Mouse (Mus musculus): ENCODE results near the gene Arpin.

Gene Arpin

DNA sequence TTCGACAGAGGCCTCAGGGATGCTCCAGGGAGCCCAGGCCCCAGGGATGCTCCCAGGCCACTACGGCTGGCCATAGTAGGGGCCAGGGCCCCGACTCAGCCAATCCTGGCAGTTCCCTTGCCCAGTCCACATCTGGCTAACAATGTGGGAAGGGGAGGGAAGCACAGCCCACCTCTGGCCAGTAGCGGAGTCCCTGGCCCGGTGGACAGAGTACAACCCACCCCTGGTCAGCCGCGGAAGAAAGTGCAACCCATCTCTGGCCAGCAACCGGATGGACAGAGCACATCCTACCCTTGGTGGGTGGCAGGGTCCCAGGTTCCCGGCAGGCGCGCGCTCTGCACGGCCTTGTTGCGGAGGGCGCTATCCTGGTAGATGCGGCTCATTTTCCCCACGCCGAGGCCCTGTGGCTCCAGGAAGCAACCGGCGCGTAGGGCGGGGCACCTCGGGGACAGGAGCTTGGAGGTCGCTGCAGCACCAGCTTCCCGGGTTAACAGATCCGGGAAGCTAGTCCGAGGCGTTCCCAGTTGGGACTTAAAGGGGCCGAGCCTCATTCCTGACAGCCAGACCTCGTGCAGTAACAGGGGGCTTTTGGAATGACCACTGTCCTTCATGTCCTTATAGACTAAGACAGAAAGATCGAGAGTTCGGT is at the start of gene Arpin:
TSS of gene Arpin (minus strand) at position 498 of the 649 bp plus-strand sequence.
- DNase-seq (ENCODE audit: low read depth, low spot score) = no peak

DNA sequence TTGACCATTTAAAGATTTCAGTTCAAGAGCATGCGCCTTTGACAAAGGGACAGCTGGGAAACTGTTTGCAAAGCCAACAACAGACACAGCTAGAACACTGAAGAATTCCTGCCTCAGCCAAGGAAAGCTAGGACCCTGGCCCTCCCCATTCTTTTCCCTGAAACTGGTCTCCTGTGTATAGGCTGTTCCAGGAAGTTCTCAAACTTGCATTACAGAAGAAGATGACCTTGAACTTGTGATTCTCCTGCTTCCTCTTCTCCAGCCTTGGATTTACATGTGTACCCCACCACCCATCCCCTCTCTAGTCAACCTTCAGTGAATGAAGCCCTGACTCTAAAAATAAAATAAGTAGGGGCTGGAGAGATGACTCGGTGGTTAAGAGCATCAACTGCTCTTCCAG is 40.2 kb upstream of the Arpin start:
- no peak for DNase-seq (ENCODE audit: low read depth, low spot score)

DNA sequence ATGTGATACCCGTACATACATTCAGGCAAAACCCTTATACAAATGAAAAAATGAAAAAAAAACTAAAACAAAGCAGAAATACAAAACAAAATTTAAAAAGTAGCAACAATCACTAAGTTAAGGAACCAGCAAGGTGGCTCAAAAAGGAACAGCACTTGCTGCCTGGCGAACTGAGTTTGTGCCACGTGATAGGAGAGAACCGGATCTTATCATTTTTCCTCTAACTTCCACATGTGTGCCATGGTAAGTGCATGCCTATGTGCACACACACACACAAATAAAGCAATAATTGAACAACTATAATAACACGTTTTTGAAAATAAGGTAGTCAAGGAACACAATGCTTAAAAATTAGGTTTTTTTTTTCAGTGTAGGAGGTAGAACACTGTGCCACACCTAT is 37.0 kb upstream of the Arpin start:
- no peak for DNase-seq (ENCODE audit: low read depth, low spot score)

DNA sequence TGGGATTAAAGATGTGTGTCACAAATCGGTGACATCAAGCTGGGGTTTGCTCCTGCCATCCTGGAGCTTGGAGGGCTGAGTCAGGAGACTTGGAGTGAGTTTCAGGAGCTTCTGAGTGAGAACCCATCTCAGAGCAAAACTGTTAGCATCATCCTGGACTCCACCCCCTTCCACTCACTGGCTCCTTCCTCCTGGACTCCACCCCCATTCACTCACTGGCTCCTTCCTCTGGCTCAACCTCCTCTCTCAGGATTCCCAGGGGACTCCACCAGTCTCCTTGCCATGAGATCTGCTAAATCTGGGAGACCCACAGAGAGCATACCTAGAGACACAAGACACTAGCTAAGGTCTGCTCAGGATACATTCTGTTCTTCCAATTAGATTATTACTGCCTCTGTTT is 35.2 kb upstream of the Arpin start:
- no peak for DNase-seq (ENCODE audit: low read depth, low spot score)

DNA sequence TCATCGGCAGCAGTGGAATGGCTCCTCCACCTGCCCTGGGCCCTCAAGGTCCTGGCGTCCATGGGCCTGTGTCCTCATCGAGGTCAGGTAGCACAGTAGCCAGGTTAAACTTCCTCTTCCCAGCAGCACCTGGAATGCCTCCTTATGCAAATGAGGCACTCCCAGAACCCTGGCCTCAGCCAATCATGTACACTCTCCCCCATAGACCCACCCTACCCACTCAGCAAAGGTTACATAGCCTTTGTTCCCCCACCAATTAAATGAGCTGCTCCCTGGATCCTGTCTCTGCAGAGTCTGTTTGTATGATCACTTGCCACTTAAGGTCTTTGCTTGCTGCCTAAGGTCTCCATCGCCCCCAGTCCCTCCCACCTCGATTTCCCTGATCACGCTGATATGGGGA is 33.2 kb upstream of the Arpin start:
- DNase-seq (ENCODE audit: low read depth, low spot score) = no peak

DNA sequence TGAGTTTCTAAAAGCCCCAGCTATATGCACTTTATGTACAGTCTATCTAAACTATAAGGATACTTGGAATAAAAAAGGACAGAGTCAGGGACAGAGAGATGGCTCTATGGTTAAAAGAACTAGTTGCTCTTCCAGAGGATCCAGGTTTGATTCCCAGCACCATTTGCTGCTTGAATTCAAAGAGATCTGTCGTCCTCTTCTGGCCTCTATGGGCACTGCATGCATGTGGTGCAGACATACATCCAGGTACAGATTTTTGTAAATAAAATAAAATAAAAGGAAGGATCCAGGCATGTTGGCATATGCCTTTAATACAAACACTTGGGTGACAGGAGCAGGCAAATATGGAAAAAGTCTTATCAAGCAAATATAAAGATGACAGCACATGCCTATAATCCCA is 26.4 kb upstream of the Arpin start:
- no peak for DNase-seq (ENCODE audit: low read depth, low spot score)

DNA sequence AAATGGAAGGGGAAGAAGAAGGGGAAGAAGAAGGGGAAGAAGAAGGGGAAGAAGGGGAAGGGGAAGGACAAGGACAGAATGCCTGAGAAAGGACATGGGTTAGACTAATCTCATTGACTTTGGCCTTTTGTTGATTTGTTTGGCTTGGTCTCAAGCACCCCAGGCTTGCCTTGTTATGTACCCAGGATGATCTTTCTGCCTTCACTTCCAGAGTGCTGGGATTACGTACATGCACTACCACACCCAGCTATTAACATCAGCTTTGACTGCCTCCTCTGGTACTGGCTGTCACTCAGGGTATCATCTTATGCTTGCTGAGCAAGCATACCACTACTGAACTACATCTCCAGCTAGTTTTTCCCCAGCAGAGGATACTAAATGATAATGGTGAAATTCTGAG is 21.0 kb upstream of the Arpin start:
- DNase-seq (ENCODE audit: low read depth, low spot score) = no peak

DNA sequence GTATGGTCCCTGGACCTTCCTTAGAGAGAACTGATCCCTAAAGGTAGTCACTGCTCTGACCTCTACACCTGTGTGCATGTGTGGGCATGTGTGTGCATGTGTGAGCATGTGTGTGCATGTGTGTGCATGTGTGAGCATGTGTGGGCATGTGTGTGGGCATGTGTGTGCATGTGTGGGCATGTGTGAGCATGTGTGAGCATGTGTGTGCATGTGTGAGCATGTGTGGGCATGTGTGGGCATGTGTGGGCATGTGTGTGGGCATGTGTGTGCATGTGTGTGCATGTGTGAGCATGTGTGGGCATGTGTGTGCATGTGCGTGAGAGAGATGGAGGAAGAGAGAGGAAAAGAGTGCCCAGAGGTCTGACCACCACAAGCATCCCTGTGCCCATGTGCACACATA is 19.7 kb upstream of the Arpin start:
- no peak for DNase-seq (ENCODE audit: low read depth, low spot score)

DNA sequence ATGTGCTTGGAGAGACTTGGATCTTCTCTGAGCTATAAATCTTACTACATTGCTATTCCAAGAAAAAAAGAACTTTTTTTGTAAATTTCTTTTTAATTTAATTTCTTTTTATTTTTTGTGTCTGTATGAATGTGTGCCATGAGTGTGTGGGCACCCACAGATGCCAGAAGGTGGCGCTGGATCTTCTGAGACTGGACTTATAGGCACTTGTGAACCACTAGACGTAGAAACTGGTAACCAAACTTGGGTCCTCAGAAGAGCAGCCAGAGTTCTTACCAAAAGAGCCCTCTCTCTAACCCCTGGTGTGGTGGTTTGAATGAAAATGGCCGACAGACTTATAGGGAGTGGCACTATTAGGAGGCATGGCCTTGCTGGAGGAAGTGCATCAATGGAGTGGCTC is 15.9 kb upstream of the Arpin start:
- no peak for DNase-seq (ENCODE audit: low read depth, low spot score)

DNA sequence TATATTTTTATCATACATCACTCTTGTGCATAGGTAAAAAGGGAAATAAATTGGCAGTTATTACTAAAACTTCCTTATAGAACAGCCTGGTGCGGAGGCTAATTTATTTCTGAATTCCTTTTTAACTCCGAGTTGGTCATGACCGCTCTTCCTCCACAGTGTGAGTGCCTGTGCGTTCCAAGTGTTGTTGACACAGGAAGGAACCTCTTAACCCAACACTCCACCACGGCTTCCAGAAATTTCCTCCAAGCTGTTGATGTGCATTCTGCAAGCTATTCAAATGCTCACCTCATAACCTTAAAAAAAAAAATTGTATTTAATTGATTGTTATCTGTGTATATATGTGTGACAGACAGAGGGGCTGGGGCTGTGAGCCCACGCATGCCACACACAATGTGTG is 15.1 kb upstream of the Arpin start:
- no peak for DNase-seq (ENCODE audit: low read depth, low spot score)

DNA sequence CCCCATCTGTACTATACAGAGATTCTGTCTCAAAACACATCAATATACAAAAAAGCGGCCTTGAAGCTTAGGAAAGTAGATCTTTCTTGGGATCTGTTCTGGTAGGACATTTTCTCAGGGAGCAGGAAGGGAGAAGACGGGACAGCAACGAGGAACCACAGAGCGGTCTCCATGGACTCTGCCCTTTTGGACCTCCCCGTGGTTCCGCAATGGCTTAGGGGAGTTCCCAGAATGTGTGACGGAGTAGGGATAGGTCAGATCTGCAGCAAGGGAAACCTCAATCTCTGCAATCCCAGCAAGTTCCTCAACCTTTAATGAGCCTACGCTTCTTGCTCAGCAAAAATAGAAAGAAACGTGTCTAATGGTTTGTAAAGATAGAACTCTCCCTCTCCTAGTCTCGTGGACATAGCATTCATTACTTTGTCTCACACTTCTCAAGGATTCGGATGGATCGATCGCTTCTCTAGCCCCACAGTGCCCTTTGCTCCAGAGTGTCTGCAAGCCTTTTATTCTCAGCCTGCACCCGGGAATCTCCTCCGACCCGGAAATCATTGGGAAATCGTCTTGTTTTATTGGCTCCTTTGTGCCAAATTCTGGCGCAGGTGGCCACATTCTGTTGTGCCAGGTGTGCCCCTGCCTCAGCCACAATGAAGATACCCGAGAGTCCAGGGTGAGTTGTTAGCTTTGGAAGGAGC is 499 bp upstream of the Arpin start:
- no peak for DNase-seq (ENCODE audit: low read depth, low spot score)

DNA sequence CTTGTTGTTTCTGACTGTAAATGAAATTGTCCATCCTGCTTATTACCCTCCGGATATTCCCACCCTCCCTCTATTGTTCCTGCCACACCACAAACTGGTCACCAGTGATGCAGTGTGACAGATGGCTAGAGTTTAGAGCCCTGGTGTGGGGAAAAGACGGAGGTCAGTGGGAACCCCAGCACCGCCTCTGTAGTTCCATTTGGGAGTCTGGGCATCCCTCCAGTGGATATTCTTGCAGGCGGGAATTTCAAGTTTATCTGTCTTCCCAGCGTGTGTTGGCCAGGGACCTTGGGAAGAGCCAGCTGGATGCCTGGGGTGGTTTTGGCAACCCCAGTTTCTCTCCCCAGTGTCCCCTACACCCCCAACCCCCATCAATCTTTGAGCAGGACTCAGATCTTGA is 698 bp downstream of the Arpin start:
- DNase-seq (ENCODE audit: low read depth, low spot score) = no peak

DNA sequence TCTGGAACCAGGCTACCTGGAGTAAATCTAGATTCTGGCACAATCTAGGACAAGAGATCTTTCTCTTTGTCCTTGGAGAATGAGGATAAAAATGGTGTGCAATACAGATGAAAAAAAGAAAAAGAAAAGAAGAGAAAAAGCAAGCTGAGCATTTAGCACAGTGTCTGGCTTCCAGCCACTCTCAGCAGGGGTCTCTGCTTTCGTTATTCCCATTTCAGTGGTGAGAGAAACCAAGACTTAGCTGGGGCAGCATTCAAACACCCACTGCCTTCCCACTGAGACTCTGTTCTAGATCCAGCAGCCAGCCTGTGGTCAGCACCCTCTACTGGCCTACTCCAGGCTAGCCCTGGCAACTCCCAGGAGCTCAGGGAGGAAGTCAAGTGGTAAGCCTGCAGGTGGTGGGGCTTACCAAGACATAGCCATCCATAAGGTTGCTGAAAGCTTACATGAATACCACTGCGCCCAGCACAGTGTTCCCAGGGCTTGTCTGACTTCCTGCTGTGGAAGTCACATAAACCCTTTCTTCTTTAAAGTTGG is 6.6 kb downstream of the Arpin start:
- DNase-seq (ENCODE audit: low read depth, low spot score) = no peak

DNA sequence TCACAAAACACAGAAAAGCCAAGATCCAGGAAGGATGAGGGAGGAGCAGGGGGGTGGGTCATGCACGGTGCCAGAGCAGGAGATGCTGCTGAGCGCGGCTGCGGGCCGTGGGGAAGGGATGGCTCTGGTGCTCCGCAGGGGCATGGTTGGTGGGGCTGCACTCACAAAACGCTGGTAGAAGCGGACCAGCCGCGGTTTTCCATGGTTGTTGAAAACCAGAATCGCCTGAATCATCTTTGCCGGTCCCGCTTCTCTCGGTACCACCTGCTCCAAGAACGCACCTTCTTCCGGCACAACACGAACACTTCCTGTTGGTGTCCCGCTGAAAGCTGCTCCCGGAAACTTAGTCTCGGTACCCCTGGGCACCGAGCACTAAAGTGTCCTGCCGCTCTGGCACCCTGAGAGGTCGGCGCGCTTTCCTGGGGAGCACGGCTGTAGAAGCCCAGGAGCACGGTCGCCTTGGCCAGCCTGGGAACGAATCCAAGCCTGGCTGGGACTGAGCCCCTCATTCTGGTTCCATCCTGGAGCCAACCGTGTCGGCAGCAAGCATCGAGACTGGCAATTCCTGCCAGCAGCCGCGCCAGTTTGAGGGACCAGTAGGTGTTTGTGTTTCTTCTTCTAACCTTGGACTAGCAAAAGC is 14.7 kb downstream of the Arpin start, which contains the start of gene Ap3s2:
TSS of gene Ap3s2 (minus strand) at position 306 of the 640 bp plus-strand sequence.
- peak; percentile 90 for DNase-seq (ENCODE audit: low read depth, low spot score)

DNA sequence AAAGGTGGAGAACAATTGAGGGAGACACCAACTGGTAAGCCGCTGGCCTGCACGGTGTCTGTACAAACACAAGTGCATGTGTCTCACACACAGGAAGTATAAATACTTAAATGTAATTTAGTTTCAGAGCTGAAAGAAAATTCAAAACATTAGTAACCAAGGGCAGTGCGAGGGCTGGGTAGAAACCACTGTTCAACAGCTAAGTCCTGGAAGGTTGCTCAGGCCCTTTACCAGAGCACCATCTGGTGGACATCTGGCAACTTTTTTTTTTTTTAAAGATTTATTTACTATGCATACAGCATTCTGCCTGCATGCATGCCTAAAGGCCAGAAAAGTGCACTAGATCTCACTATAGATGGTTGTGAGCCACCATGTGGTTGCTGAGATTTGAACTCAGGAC is 20.6 kb downstream of the Arpin start:
- DNase-seq (ENCODE audit: low read depth, low spot score) = no peak

DNA sequence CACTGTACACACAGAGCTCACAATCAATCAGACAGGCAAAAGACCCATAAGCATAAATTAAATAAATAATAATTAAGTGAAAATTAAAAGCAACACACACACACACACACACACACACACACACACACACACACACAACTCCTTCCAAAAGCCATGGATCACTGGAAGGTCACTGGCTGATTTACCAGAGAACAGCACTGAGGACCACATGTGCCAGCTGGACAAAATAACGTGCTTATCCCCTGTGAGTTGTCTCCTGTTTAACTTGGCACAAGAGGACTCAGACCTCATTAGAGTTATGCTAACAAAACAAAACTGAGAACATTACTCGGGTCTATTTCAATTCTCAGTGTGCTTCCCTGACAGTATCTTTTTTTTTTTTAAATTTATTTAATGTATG is 27.8 kb downstream of the Arpin start:
- DNase-seq (ENCODE audit: low read depth, low spot score) = no peak

DNA sequence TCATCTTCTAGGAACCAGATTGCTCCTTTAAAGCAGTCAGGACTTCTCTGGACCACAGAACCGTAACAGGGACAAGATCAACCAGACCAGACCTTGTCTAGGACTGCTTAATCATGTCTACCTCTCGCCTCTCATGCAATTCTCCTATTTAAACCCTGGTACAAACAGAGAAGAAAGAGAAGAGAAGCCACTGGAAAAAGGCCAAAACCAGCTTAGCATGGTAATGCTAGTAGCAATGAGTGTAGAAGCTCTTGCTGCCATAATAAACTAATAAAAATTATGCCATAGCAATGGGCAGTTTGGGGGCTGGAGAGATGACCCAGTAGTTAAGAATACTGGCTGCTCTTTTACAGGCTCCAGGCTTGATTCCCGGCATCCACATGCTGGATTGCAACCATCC is 28.2 kb downstream of the Arpin start:
- no peak for DNase-seq (ENCODE audit: low read depth, low spot score)

DNA sequence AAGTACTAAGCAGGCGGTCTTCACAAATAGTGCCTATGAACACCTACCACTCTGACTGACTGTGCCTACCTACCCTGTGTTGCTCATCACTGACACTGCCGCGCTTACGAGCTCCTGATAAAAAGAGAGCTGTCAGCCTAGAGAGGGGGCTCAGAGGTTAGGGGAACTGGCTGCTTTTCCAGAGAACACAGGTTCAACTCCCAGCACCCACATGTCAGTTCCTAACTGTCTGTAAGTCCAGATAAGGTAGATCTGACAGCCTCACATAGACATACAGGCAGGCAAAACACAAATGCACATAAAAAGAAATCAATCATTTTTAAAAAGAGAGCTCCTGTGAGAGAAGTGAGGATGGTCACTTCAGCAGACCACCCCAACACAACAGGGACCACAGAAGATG is 30.0 kb downstream of the Arpin start:
- no peak for DNase-seq (ENCODE audit: low read depth, low spot score)

DNA sequence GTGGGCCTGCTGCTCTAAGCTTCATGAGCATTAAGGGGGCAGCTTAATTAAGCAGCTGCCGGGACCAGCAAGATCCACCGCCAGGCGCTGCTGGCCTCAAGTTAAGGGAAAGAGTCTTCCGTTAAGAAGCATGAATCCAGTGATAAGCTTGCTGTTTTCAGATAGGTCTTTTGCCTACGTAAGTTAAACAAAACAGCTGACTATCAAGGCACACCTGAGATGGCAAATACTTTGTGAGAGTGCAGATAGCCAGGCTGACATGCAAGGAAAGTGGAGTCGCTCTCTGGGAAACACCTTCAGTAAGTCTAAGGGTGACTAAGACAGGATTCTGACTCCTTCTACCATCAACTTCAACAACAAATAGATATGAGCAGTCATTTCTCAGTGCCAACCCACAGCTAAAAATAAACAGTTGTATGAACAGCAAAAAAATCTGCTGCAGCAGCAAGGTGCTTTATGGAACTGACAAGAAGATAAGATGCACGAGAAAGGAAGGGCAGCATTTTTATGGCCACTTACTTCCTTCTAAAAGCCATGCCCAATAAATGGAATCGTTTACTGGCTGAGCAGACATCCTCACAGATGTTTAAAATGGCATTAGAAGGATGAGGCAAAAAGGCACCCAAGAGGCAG is 31.9 kb downstream of the Arpin start:
- no peak for DNase-seq (ENCODE audit: low read depth, low spot score)

DNA sequence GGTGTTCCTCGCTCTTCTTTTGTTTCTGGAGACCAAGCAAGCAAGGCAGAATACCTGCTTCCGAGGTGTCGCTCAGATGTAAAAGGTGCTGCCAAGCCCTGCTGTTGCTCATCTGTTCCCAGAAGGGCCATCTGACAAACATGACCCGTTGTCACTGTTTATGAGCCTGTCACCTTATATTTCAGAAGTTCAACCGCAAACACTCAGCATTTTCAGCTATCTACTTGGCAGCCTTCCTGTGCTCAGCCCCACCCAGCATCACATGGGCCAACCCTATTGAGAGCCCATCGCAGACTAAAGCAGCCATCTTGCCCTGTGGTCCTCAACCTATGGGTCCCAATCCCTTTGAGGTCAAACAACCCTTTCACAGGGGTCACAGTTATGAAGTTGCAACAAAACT is 34.4 kb downstream of the Arpin start:
- no peak for DNase-seq (ENCODE audit: low read depth, low spot score)

DNA sequence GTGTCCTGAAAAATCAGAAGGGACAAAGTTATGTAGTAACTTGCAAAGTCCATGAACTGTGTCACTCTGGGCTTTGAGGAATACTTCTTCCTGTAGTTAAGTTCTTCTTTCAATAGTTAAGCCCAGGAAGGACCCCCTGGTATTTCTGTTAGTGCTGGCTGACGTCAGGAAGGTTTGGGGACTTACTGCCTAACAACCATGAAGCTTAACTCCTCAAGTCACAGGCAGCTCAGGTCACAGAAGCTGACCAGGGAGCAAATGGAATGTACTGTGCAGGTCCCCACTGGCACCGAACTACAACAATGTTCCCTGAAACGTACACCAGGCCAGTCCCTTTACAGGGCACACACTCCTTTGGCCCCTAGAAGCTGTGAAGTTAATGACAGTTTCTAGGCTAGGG is 39.9 kb downstream of the Arpin start:
- no peak for DNase-seq (ENCODE audit: low read depth, low spot score)

DNA sequence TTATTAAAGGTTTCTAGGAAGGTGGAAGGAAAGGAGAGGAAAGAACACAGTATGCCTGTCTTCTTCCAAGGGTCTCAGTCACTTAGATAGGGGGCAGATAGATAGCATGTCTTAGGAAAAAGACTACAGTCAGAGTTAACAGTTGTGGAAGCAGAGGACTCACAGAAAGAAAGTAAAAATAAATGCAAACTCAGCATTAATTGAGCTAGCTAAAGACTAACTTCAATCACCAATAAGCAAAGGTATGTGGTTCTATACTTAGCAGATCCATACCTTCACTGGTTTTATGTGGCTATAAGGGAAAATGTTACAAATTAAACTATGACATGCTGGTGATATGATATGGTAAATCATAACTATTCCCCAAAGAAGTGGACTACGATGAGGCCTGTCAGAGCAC is 40.4 kb downstream of the Arpin start:
- DNase-seq (ENCODE audit: low read depth, low spot score) = no peak

All from telencephalon, adult 2 months (tissue).